Mouse (Mus musculus) lung, postnatal 10 days (tissue): ENCODE measurements around the gene Qk.

Source experiments
- DNase-seq: peaks from one replicate; pipeline ENCODE4 v3.0.0; 2021

Qk gene

DNA sequence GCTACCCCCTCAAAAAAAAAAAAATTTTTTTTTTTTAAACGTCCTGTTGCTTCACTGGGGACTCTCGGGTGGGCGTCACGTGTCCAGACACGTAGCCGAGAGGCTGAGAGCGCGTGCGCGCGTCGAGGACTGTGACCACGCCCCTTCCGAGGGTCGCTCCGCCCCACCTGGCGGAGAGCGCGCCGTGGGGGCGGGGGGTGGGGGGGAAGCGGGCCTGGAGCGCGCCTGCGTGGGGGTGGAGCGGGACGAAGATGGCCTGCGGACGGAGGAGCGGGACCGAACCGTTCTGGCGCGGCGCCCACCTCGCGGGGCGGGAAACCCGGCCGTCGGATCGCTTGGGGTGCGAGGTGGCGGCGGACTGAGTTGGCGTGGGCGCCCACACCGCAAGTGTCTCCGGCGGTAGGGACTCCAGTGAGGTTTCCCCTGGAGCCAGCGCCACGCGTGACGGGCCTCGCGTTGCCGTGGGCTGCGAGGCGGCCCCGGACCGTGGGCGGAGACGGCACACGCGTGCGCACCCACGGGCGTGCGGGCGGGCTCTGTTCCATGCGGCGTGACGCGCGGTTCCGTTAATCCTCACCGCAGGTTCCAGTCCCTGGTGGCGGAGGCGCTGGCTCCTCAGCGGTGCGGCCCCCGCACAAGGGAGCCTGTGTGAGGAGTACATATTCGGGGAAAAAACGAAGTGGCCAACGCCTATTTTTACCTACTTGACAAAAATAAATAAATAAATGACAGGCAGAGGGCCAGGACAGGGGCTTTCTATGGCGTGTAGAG is at the start of gene Qk:
TSS of gene Qk (minus strand) at position 170 of the 771 bp plus-strand sequence.
- peak; percentile 95 for DNase-seq

DNA sequence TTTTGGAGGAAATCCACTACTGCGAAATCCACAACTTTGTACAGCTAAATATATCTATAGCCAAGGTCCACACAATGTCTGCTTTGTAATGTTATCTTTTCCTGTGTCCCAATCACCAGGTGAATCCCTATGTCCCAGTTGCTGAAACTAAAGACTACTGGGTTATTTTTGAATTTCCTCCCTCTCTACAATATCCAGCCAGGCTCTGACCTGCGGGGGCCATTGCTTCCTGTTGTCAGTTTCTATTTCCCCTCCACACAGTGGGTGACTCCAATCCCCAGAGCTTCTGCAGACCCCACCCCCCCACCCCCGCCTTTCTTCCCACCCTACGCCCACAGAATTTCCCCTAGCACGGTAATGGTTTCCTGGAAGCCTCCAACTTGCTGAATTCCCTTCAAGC is 47.4 kb upstream of the Qk start:
- no peak for DNase-seq

GRCm38 (mm10) chr17:10366577-10366976 is 46.9 kb upstream of the Qk start:
- DNase-seq, result no peak

- DNase-seq, result no peak
Measured at GRCm38 (mm10) chr17:10365501-10366482, 46.1 kb upstream of the Qk start.

DNA sequence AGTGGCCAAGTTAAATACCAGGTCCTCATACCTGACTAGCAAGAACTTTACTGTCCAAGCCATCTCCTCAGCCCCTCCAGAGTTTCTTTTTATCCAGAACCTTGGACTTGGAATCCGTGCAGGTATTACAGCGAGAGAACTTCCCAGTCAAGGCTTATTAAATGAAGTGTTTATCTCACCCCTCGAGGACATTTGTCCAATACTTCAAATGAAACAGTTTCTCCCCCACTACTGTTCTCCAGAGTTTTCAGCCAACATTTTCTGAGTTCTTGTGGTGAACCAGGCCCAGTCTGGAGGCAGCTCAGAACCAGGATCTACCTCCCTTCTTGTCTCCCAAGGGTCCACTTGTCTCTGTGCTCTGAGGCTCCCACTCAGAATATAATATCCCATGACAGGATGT is 43.5 kb upstream of the Qk start:
- no peak for DNase-seq

DNA sequence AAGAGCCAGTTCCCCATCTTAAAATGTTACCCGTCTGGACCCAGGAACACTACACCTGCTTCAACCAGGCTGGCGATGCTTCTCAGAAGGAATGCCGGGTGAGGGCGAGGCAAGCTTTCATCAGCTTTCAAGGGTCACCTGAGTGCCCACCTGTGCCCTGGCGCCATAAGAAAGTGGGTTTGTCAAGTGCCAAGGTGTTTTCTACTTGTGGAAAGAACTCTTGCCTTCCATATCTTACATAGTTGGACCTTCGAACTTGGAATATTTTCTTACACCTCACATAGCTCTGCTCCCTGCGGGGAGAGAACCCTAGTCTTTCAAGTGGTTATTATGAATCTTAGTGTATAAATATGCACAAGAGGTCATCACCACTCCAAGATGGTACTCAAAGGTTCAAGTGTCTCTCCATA is 42.2 kb upstream of the Qk start:
- DNase-seq, result peak; percentile 82

DNA sequence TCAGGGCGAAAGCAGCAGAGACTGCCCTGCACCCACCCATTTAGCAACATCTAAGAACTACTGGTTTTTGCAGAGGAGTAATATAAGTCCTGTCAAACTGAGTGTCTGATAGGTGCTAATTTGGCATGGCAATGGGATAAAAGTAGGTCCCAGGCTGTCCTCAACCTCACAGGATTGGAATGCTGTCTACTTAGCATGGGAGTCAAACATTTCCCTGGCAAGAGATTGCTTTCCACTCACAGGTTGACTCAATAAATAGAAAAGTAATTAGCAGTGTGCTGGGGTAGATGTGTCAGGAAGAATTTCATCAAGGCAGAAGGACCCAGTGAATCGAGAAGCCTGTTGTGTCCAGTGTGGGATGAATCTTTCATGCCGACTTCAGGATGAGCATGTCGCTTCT is 41.1 kb upstream of the Qk start:
- no peak for DNase-seq

DNA sequence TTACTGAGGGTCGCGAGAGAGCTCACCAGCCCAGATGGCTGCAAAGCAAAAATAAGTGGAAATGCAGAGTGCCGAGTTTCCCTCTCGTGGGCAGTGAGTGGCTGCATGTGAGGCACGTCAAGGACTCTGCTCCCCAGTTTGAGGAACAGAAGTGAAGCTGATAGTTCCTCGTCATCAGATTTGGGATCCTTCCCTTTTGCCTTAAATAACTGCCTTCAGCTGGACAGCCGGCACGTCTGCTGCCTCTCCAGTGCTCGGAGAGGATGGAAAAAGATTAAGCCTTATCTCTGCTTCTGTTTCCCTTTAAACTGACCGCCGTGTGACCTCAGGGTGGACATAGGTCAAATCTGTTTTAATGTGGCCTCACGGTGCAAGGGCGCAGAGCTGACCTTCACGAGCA is 39.8 kb upstream of the Qk start:
- DNase-seq, result no peak

DNA sequence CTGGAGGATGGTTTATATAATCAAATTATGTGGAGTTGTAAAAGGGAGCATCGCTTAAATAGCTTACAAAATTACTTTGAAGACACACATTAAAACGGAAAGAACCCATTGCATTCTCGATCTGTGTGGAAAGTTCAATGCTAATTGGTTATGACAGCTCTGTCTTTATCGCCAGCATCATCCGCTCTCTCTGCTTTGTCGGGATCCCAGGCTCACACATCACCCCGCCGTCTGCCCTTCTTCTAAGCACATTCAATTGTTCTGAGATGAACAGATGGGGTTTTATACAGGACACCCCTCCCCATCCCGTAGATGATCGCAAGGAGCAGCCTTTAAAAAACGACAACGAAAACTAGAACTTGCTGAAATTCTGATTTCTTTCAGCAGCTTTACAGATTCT is 37.7 kb upstream of the Qk start:
- DNase-seq, result no peak

DNA sequence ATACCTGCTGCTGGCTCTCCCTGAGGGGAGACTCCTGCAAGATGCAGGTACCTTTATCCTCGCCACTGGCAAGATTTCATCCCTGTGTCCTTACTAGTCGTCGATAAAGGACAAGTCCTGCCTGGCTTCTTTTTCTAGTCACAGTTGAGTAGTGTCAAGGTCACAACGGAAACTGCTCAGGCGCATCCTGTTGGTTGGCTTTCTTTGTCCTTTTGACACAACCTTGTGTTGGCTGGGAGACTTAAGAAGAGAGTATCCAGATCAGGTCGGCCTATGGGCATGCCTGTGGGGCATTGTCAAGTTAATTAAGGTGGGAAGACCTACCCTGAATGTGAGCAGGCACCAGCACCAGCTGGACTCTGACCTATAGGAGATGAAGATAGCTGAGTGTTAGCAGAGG is 36.6 kb upstream of the Qk start:
- no peak for DNase-seq

DNA sequence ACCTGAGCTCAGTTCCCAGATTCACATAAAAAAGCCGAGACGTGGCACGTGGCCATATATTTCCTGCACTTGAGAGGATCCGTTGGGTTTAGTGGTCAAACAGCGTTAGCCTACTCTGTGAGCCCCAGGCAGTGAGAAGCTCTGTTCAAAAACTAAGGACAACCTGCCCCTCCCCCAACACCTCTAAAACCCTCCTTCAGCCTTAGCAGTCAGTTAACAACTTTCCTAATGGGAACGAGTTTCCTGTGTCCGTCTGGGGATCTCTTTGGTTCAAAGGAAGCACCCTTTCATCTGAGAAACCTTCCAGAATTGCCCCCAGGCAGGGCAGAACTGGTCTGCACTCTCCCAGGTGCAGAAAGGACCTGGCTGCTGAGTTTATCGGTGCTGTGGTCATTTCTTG is 36.1 kb upstream of the Qk start:
- no peak for DNase-seq

DNA sequence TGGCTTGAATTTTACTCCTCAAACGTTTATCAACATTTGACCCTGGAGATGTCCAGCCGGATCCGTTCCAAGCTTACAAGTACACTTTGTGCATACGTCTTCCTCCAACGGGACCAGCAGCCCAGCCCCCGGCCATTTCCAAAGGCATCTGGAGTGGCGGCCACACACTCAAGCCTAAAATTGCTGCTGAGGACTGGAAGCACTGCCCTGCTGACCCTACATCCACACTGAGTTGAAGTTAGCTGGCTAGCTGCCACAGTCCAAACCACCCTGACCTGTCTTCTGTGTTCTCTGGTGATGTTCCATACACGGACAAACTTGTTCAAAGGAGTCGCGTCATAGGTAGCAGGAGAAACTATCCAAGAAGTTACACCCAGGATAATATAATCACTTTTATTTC is 18.6 kb upstream of the Qk start:
- peak; percentile 38 for DNase-seq

DNA sequence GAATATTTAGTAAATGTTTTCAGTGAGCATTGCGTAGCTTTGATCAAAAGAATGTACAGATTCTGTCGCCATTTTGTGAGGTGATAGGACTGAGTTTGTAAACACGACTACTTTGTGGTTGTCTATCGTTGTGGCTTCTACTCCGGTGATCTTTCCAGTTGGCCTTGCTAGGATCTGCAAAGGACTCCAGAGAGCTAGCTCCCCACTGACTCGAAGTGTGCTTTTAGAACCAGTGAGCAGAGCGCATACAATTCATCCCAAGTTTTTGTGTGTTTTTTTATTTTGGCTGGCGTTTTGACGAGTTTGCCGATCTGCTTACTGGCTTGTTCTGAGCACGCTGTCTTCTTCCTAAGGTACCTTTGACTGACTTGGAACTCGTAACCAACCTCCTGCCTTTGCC is 16.9 kb upstream of the Qk start:
- no peak for DNase-seq

- DNase-seq, result no peak
Measured at GRCm38 (mm10) chr17:10335809-10336499, 16.3 kb upstream of the Qk start.

- peak; percentile 83 for DNase-seq
Measured at GRCm38 (mm10) chr17:10334957-10335690, 15.5 kb upstream of the Qk start.

- DNase-seq, result no peak
Measured at GRCm38 (mm10) chr17:10334481-10334880, 14.8 kb upstream of the Qk start.

- DNase-seq, result no peak
Measured at GRCm38 (mm10) chr17:10333321-10333720, 13.7 kb upstream of the Qk start.

- DNase-seq, result no peak
Measured at GRCm38 (mm10) chr17:10332127-10332526, 12.5 kb upstream of the Qk start.

DNA sequence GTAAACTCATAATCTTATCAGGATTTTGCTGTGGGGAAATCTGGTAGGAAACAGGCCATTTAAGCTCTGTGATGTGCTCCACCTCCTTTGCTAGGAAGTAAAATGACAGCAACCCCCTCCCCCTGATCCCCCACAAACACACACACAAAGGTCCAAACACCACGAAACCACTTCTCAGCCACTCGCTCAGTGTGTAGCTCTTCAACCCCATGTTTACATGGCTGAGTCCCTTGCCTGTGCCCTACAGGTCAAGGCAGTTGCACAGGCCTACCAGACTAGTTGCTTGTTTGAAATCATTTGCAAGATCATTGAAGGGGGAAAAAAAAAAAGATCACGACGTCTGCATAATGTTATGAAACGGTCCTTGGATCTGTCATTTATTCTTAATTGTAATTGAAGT is 9.8 kb upstream of the Qk start:
- DNase-seq, result no peak

- no peak for DNase-seq
Measured at GRCm38 (mm10) chr17:10328544-10329100, 9.0 kb upstream of the Qk start.

DNA sequence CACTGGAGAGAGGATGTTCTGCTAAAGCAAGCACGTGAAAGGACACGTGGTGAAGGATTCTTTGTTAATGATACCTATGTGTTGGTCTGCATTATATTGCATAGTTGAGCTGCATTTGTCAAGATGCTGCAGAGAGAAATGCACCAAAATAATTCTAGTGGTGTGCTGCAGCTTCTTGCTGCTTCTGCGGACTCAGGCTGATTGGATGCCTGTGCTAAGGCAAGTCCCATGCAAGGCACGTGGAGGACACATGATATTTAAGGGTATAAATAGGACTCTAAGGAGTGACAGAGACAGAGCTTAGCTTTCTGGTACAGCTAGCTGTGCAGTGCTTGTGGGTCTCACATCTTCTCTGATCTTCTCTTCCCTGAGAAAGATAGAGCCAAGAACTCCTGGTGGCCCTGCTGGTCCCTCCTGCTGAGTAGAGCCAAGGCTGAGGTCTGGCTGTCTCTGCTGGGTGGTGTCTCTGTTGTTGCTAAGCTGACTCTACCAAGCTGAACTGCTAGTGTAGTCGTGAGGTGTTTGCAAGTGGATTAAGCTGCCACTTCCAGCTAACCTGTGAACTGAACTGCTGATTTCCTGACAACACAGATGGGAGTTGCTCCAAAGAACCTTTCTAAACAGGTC is 8.0 kb upstream of the Qk start:
- no peak for DNase-seq

DNA sequence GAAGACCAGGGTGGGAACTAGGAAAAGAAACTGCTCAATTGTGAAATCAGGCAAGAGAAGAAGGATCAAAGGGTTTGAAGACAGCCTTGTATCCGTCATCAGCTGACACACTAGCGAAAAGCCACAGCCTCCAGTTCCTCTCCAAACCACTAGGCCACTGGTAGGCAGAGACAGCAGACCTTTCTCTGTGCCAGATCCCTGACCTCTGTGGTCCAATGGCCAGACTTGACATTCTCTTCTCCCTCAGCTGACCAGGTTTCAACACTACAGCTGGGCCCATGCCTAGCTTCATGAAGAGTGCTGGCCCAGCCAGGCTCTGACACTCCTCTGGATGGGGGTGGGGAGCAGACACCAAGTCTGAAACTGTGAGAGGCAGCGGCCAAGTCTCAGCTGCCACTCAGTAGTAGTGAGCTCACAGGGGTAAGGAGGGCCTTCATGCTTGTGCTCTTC is 7.0 kb upstream of the Qk start:
- DNase-seq, result peak; percentile 91
